Mouse (Mus musculus) telencephalon, adult 2 months (tissue): ENCODE results near the gene 4930578C19Rik.
A peak's percentile ranks its signal among the peaks of the same experiment; 100 is the strongest.
"Not testable (repeated sequence)": the region's sequence is repeated elsewhere in the genome, so short reads cannot be mapped to it uniquely, and the experiment has no call there.

Experiments used
- DNase-seq: peaks from one replicate; pipeline ENCODE4 v3.0.0-alpha.2; 2011; ENCODE audit warnings: low read depth, low spot score

4930578C19Rik gene

DNA sequence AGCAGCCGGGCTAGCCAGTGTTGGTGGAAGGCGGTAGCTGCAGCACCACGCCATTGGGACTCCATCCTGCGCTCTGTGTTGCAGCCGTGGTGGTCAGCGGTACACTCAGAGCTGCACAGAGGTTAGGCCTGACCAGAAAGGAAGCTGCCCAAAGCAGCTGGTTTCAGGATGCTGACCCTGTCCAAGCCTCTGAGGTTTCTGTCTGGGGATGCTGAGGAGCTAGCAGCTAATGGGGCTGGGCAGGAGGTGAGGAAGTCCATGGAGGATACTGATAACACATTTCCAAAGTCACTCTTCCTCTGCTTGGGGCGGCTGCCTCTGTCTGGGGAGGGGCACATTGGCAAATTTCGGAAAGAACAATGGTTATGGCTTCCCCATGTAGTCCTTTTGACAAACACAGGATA, at the start of gene 4930578C19Rik:
TSS of gene 4930578C19Rik (minus strand) at position 200 of the 404 bp plus-strand sequence.
- DNase-seq: no peak

DNA sequence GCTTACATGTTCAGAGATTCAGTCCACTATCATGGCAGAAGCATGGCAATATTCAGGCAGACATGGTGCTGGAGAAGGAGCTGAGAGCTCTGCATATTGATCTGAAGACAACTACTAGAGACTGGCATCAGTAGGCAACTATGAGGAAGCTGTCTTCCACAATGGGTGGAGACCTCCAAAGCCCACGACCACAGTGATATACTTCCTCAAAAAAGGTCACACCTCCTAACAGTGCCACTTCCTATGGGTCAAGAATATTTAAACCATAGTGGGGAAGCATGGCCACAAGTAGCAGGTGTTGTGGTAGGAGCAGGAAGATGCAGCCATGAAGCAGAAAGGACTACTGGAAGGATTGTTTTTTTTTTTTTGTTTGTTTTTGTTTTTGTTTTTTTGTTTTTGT, 6.5 kb upstream of the 4930578C19Rik start:
- no peak for DNase-seq

DNA sequence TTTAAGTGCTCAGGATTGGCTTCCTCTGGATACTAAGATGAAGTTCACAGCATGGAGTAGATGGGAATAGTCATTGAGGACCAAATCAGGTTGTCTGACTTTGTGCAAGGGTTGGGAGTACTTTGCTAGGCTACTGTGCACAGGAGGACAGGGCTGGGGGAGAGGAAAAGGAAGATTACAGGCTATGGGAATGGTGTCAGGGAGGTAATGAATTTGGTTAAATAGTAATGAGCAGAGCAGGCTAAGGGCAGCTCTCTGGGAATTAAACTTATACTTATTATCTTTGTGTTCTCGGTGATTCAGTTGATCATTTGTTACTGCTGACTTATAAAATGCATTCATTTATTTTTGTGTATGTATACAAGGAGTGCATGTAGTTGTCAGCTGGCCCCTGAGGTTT, 1.7 kb upstream of the 4930578C19Rik start:
- DNase-seq: no peak

DNA sequence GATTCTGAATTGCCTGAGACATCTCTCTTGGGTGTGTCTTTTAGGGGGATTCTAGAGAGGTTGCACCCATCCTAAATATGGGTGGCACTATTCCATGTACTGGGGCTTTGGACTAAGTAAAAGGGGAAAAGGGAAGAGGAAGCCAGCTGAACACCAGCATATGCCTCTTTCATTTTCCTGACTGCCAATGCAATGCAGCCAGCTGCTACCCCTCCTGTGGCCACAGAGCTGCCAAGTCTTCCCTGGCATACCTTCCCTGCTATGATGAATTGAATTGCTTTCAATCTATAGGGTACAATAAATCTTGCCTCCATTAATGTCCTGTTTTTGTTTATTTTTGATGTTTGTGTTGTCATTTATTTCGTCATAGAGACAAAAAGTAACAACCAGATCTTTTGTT, 9.6 kb downstream of the 4930578C19Rik start:
- DNase-seq: no peak

DNA sequence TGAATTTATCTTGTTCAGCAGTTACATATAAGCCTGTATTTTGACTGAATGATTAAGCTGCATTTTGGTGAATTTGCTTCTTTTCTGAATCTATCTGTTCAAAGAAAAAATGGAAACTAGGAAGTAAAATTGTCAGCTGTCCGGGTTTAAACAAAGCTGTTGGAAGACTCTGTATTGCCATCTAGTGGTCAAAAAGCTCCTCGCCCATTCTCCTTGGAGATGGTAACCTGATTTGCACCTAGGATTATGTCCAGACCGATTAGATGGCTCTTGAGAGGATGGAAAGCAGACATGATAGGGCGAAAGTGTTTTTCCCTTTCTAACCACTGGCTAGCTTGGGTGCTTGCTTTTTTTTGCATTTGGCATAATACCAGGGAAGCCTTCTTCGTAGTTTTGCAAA, 19.1 kb downstream of the 4930578C19Rik start:
- peak; percentile 62 for DNase-seq

DNA sequence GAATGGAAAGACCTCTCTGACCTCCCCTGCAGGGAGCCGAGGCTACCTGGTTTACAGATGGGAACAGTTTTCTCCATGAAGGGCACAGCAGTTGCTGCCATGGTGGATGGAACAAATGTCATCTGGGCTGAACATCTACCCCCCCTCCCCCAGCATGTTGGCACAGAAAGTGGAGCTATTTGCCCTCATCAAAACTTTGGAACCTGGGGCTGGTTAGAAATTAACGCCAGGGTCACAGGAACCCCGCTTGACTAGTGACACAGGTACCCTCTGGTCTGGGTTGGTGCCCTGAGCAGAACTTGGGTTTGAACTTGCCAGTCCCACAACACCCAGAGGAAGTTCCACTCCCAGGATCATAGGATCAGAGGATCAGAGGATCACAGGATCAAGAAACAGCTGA, 35.7 kb downstream of the 4930578C19Rik start:
- DNase-seq: no peak

DNA sequence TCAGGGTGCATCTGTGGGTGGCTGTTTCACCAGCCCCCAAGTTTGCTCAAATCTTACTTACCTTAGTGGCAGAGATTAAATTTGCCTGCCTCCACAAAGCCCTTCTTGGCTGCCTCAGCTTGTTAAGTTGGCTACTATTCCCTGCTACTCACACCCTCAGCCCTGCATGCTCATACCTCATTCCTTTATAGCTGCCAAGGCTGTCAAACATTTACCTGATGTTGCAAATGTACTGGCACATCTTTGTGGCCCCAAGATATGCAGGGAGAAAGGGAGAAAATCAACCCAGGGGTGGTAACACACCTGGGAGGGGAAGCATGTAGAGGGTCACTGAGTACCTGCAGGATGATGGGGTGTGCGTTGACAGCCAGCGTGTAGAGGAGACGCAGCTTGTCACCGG, 38.0 kb downstream of the 4930578C19Rik start:
- no peak for DNase-seq

DNA sequence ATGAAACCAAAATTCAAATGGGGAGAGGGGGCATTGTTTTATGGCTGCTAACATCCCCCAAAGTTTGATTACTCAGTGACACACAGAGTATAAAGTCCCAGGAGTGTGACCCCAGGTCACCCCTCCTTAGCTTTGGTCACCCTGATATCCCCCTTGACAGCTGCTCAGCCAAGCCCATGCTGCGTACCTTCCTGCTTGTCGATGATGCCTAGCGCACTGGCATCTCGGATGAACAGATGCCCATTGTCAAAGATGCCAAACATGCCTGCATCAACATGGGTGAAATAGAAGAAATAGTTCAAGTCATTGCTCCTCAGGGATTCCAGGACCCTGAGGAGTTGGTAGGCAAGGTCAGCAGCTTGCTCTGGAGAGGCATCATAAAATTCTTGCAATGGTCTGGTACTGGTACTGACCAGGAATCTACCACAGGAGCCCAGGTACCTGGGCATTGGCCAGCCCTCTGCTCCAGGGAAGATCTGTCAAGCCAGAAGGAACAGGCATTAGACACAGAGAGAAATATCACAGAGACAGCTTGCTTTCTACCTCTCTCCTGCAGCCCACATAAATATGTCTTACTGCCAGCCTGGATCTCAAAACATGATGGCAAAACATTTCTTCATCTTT, 40.9 kb downstream of the 4930578C19Rik start:
- DNase-seq: no peak

DNA sequence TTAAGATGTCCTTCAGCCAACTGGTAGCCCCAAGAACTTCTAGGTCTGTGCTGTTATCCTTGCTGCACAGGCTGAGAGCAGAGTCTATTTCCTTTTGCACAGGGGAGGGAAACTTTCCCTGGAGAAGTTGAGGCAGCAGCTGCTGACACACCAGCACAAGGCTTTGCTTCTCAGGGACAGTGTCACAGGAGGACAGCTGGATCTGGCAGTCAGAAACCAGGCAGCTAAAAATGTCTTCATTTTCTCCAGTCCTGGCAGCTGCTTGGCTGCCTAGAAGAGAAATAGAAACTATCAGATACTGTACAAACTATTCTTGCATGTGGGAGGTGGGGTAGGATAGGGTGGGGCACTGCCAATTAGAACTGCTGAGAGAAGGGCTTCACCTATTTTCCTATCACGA, 42.2 kb downstream of the 4930578C19Rik start:
- no peak for DNase-seq

DNA sequence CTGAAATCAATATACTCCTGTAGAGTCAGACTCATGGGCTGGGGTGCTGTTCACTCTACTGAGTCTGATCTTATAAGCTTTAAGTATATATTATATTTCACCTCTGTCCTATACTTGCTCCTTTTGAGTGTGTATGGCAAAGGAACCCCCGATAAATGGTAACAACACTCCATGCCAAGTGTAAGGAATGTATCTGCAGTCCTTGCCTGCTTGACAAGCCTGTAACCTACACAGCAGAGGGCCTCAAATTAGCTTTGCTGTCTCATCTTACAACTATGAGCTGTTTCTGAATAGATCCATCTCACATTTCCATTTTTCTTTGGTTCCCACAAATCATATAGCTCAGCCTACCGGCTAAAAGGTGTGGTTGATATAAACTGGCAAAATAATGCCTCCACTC, 46.6 kb downstream of the 4930578C19Rik start:
- no peak for DNase-seq

DNA sequence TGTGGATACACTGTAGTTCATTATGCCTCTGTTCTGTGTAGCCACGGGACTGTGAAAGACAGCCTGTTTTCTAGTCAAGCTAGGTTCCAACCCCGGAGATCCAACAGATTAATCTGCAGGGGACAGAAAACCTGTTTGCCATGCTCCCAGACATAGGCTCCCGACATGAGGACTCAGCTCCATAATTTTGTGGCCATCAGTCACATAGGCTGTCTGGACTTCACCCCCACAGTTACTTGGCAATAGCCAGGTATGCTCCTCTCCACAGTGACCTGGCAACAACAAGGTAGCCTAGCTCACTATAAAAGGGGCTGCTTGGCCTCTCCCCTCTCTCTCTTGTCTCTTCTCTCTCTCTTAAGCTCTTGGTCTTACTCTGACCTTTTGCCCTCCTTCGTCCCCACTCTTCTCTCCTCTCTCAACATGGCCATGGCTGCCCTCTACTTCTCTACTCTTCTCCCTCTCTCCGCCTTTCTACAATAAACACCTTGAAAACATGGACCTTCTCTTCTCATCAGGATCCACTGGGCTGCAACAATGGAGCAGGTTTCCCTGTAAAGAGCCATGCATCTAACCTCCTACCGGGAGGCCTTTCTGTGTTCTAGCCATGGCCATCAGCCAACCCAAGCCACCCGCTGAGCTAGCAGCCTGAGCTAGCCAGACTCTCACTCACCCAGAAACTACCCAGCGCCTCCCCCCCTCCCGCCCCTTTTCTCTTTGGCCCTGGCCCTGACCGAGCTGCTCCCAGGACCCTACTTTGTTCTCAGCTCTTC, 49.9 kb downstream of the 4930578C19Rik start:
- DNase-seq: no peak

DNA sequence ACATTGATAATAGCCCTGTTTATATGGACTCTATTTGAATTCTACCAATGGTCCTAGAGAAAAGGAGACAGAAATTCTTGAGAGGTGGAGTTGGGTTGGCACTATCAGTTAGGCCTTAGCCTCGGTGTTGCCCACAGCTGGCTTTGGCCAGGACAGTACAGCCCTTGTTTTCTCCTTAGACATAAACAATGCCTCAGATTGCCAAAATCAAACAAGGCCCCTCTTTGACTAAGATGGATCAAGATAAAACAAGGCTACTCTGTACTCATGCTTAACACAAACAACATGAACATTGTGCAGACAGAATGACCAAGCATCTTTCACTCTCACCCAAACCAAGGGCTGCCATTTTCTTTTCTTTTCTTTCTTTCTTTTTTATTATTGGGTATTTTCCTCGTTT, 51.6 kb downstream of the 4930578C19Rik start:
- DNase-seq: peak; percentile 61

DNA sequence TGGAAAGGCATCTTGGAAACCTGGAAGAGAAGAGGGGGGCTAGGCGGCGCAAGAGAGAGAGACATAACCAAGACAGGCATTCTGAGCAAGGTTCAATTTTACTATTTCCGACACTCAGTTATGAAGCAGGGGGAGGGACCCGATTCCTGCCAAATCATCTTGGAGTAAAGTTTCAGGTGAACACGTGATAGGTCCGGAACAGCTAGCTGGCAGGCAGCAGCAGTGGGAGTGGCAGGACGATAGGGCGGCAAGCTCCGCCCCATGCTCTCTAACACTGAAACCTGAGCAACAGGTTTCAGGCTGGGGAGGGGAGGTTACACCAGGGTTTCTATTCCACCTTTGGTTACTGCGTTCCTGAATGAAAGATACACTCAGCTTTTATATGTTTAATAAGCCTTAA, 58.9 kb downstream of the 4930578C19Rik start:
- DNase-seq: no peak

DNA sequence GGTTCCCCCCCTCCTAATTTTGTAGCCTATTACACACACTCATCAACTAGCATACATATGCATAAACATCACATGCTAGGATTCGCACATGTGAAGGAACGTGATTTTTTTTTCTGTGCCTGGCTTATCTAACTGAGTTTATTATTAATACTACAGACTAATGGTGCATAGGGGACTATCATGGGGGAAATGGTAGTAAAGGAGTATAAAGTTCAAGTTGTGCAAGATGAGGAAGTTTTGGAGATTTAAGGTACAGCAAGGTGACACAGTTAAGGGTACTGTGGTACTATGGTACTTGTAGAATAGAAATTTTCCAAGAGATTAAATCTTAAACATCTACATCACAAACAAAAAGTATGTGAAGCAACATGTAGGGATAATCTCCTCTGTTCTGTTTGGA, 64.5 kb downstream of the 4930578C19Rik start:
- no peak for DNase-seq

DNA sequence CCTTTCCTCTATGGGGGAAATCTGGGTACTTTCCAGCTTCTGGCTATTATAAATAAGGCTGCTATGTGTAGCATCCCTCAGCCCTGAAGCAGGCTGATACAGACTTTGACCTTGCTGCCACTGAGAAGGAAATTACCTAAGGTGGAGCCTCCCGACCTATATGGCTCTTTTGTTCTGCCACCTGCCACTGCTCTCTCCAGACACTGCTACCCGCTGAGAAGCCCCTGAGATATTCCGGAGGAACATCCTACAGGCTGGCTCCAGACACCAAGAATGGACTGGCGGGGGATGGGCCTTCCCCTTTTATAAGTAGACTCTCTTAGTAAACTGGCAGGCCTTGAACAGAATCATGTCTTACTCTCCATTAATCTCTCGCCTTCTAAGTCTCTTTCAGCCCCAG, 77.0 kb downstream of the 4930578C19Rik start:
- DNase-seq: not testable (repeated sequence)
